Comparison of ENCODE assay signal across 12 mouse cellular contexts in the genomic region with DNA sequence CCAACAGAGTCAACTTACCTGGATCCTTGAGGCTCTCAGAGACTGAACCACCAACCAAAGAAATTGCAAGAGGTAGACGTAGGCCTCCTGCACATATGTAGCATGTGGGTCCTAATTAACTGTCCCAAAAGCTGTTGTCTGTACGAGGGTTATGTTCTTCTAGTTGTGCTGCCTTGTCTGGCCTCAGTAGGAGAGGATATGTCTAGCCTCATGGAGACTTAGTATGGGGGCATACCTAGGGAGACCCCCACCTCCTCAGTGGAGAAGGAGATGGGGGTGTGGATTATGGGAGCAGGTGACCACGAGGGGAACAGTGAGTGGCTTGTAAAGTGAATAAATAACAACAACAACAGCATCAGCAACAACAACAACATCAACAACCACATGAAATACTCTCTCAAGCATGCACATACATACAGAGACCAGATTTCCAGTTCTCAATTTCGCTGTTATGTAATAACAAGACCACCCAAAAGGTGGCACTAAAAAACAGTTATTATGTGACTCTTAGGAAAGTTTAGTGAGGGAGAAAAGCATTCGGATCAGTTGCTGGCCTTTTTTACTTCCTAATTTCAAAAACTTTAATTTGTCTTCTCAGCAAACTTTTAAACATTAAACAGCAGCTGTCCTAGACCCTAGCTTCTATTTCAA. TPM values are rescaled to one million over a fixed set of nuclear protein-coding genes. Genes with fewer than 3 reads are reported as not detected.
DNase-seq lines count a peak whose midpoint lies in the region; ATAC-seq and TF ChIP-seq lines count a peak whose summit lies in the region.
"Had no signal": no experiment of that assay in that cellular context is flagged by ENCODE, and none has a peak within 500 bp of the region (broad histone marks: within the 10 kb centered on the region; RNA-seq: fewer than 3 reads in every experiment).

No protein-coding gene starts in this region.

- H3K9me3 ChIP-seq in intestine, postnatal 0 days (ENCODE audit: control insufficient read depth) = no peaks in the 10 kb centered on the region
- H3K9me3 ChIP-seq in intestine, embryonic 16.5 days (ENCODE audit: control insufficient read depth, low read length) = no peaks in the 10 kb centered on the region
- H3K9me3 ChIP-seq in limb, embryonic 12.5 days = no peaks in the 10 kb centered on the region
- H3K9me3 ChIP-seq: heart, embryonic 12.5 days; liver, embryonic 15.5 days had no signal

- ATAC-seq in intestine, postnatal 0 days = no peak
- no peak for ATAC-seq in intestine, embryonic 16.5 days
- ATAC-seq in limb, embryonic 12.5 days (ENCODE audit: insufficient number of reproducible peaks, insufficient read depth, low FRiP score, low TSS enrichment, low read depth) = peak; percentile 59

- peak; percentile 55 for TF ChIP-seq CTCF in intestine, postnatal 0 days (IDR thresholded peaks at IDR 0.05; ENCODE audit: low read depth)

- no peak overlapping the region for H3K9ac ChIP-seq in intestine, postnatal 0 days (ENCODE audit: low read depth, low read length)
- no peak overlapping the region for H3K9ac ChIP-seq in intestine, embryonic 16.5 days (ENCODE audit: low read depth, low read length)
- H3K9ac ChIP-seq in limb, embryonic 12.5 days (replicated peaks) = no peak overlapping the region
- H3K9ac ChIP-seq: heart, embryonic 12.5 days; liver, embryonic 15.5 days had no signal

- DNase-seq in 416B (ENCODE audit: low read depth) = peak; percentile 28
- DNase-seq in embryo, embryonic 10 days (ENCODE audit: low spot score) = peak; percentile 58
- DNase-seq in spleen, postnatal 36 days (ENCODE audit: low spot score in 2 of 2) = no peak
- no peak for DNase-seq in cerebellum, adult 9-10 months
- DNase-seq in layer of hippocampus, adult 9-11 months = no peak
- DNase-seq: adrenal gland, postnatal 14 days; kidney, postnatal 4 days had no signal

- no peaks in the 10 kb centered on the region for H3K27me3 ChIP-seq in intestine, postnatal 0 days (replicated peaks; ENCODE audit: control insufficient read depth, insufficient read depth, low read length)
- no peaks in the 10 kb centered on the region for H3K27me3 ChIP-seq in intestine, embryonic 16.5 days (replicated peaks; ENCODE audit: control insufficient read depth, insufficient read depth, low read length)
- H3K27me3 ChIP-seq in limb, embryonic 12.5 days = no peaks in the 10 kb centered on the region
- H3K27me3 ChIP-seq: heart, embryonic 12.5 days; liver, embryonic 15.5 days had no signal

- H3K4me3 ChIP-seq in intestine, postnatal 0 days (ENCODE audit: low read depth, low read length) = no peak overlapping the region
- H3K4me3 ChIP-seq in intestine, embryonic 16.5 days (ENCODE audit: low read length) = no peak overlapping the region
- H3K4me3 ChIP-seq in limb, embryonic 12.5 days (replicated peaks) = no peak overlapping the region
- H3K4me3 ChIP-seq: heart, embryonic 12.5 days; liver, embryonic 15.5 days had no signal

- no peak overlapping the region for H3K4me2 ChIP-seq in intestine, postnatal 0 days (replicated peaks; ENCODE audit: low read depth)
- H3K4me2 ChIP-seq in intestine, embryonic 16.5 days (ENCODE audit: low read depth, low read length) = no peak overlapping the region
- no peak overlapping the region for H3K4me2 ChIP-seq in limb, embryonic 12.5 days
- H3K4me2 ChIP-seq: heart, embryonic 12.5 days; liver, embryonic 15.5 days had no signal

- no peaks in the 10 kb centered on the region for H3K4me1 ChIP-seq in intestine, postnatal 0 days (replicated peaks; ENCODE audit: control insufficient read depth, insufficient read depth, low read length)
- H3K4me1 ChIP-seq in intestine, embryonic 16.5 days (ENCODE audit: control insufficient read depth, insufficient read depth, low read length) = no peaks in the 10 kb centered on the region
- H3K4me1 ChIP-seq in limb, embryonic 12.5 days (replicated peaks) = no peaks in the 10 kb centered on the region
- H3K4me1 ChIP-seq: heart, embryonic 12.5 days; liver, embryonic 15.5 days had no signal

- WGBS in intestine, postnatal 0 days = 52% methylated on average over 5 of the region's 5 CpGs
- WGBS in intestine, embryonic 16.5 days = 53% methylated on average over 5 of the region's 5 CpGs
- whole genome bisulfite sequencing in limb, embryonic 12.5 days = 51% methylated on average over 5 of the region's 5 CpGs

- H3K27ac ChIP-seq in intestine, postnatal 0 days (ENCODE audit: low read depth, low read length) = no peak overlapping the region
- no peak overlapping the region for H3K27ac ChIP-seq in intestine, embryonic 16.5 days (ENCODE audit: low read length)
- no peak overlapping the region for H3K27ac ChIP-seq in limb, embryonic 12.5 days
- H3K27ac ChIP-seq: liver, embryonic 15.5 days had no signal

- no peaks in the 10 kb centered on the region for H3K36me3 ChIP-seq in intestine, postnatal 0 days (ENCODE audit: control insufficient read depth, insufficient read depth)
- H3K36me3 ChIP-seq in intestine, embryonic 16.5 days (ENCODE audit: control insufficient read depth, insufficient read depth, low read length) = no peaks in the 10 kb centered on the region
- H3K36me3 ChIP-seq in limb, embryonic 12.5 days = no peaks in the 10 kb centered on the region
- H3K36me3 ChIP-seq: heart, embryonic 12.5 days; liver, embryonic 15.5 days had no signal

RNA-seq across cellular contexts. Expression of a gene that starts 17.0 kb away (rescaled TPM):
- polyA plus RNA-seq in intestine, postnatal 0 days (2015; fragmentation: Nextera tagmentation; extraction: Ambion mirVana) = 8.2 and 10.0 TPM in 2 replicates
- polyA plus RNA-seq in intestine, embryonic 16.5 days (2015; fragmentation: Nextera tagmentation; extraction: Ambion mirVana) = 22.4 TPM in 2 replicates
- polyA plus RNA-seq in limb, embryonic 12.5 days (2016; fragmentation: Nextera tagmentation; extraction: Ambion mirVana) = 52.4 and 55.7 TPM in 2 replicates

Comparison
In these comparisons a context has a peak if more than half of its experiments do, and no peak if none do; other contexts are left out.
1. DNase-seq: peak in 416B (single experiment) and embryo, embryonic 10 days (single experiment); none in spleen, postnatal 36 days (0 of 2), cerebellum, adult 9-10 months (single experiment) and layer of hippocampus, adult 9-11 months (single experiment).